Mouse (Mus musculus): ENCODE measurements around the gene Ptprm. TPM values are rescaled to one million over a fixed set of nuclear protein-coding genes. Genes with fewer than 3 reads are reported as not detected.
A peak's percentile ranks its signal among the peaks of the same experiment; 100 is the strongest.

The Ptprm gene
- polyA plus RNA-seq, 1 experiment = 20.1 TPM

GRCm38 (mm10) chr17:66736450-66736849 is 617.8 kb downstream of the Ptprm start:
- peak; percentile 47 for DNase-seq (ENCODE audit: low read depth)

DNA sequence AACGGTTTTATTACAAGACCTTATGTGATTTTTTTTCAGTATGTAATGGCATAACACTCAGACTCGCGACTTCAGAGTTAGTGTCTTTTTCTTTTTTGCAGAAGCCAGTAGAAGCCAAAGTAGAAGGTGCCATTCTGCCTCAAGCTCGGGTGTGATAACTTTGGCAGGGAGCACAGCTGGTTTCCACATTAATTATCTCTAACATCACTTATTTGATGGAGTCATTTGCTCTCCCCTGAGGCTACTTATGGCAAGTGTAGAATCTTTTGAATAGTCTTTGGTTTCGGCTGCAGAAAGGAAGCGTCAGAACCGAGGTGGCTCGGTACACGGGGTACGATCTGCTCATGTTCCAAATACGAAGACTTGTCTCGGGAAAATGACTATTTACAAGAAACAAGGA is 620.7 kb downstream of the Ptprm start:
- peak; percentile 62 for DNase-seq (ENCODE audit: low read depth)
- TF ChIP-seq CTCF (IDR thresholded peaks at IDR 0.05; ENCODE audit: borderline replicate concordance, extremely low read depth, insufficient read depth, insufficient read length) = no peak

More at GRCm38 (mm10) chr17:66736450-66736849, 617.8 kb downstream of the Ptprm start:
- no peak for TF ChIP-seq POLR2A (IDR thresholded peaks at IDR 0.05; ENCODE audit: borderline replicate concordance, extremely low read depth, insufficient read depth, insufficient read length, poor library complexity, severe bottlenecking)
- TF ChIP-seq CTCF (IDR thresholded peaks at IDR 0.05; ENCODE audit: borderline replicate concordance, extremely low read depth, insufficient read depth, insufficient read length) = no peak

GRCm38 (mm10) chr17:66729979-66730378 is 624.3 kb downstream of the Ptprm start:
- TF ChIP-seq POLR2A (IDR thresholded peaks at IDR 0.05; ENCODE audit: borderline replicate concordance, extremely low read depth, insufficient read depth, insufficient read length, poor library complexity, severe bottlenecking) (no peak), CTCF (IDR thresholded peaks at IDR 0.05; ENCODE audit: borderline replicate concordance, extremely low read depth, insufficient read depth, insufficient read length) (no peak)
- DNase-seq (ENCODE audit: low read depth) = no peak

- no peak for TF ChIP-seq CTCF (IDR thresholded peaks at IDR 0.05; ENCODE audit: borderline replicate concordance, extremely low read depth, insufficient read depth, insufficient read length)
- no peak for TF ChIP-seq POLR2A (IDR thresholded peaks at IDR 0.05; ENCODE audit: borderline replicate concordance, extremely low read depth, insufficient read depth, insufficient read length, poor library complexity, severe bottlenecking)
- DNase-seq (ENCODE audit: low read depth) = peak; percentile 83
These were observed 633.3 kb downstream of the Ptprm start for GRCm38 (mm10) chr17:66720992-66721351.

DNA sequence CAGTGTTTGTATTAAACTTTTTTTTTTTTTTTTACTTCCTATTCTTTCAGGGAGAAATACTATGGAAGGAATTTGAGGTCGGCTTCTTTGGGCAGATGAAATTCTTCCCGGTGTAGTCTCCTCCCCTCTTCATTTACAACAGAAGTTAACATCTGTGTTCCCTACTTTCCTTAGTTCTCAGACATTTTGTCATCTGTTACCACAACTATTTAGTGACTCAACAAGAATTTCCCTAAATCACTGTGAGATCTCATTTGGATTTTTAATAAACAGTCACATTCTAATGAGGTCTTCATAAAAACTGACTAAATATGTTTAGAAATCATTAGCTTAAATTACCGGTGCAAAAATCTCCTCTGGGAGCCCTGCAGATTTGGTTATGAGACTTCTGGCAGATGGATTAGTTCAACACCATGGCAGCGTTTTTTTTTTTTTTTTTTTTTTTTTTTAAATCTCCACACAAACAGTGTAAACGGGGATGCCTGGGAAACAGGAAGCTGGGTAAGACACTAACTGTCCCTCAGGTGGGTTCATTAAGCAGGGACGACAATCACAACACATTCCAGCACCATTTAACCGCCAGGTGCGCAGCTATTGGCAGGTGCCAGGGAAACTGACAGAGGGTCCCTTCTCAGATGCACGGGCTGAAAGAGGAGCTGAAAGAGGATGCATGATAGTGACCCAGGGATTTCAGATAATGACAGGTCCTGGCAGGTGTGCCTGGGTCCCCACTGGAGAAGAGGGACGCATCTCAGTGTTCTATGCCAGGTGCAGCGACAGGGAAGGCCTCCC is 633.9 kb downstream of the Ptprm start:
- DNase-seq (ENCODE audit: low read depth) = no peak
- TF ChIP-seq POLR2A (IDR thresholded peaks at IDR 0.05; ENCODE audit: borderline replicate concordance, extremely low read depth, insufficient read depth, insufficient read length, poor library complexity, severe bottlenecking) (no peak), CTCF (IDR thresholded peaks at IDR 0.05; ENCODE audit: borderline replicate concordance, extremely low read depth, insufficient read depth, insufficient read length) (no peak)

GRCm38 (mm10) chr17:66712456-66713205 is 641.6 kb downstream of the Ptprm start:
- no peak for DNase-seq (ENCODE audit: low read depth)

DNA sequence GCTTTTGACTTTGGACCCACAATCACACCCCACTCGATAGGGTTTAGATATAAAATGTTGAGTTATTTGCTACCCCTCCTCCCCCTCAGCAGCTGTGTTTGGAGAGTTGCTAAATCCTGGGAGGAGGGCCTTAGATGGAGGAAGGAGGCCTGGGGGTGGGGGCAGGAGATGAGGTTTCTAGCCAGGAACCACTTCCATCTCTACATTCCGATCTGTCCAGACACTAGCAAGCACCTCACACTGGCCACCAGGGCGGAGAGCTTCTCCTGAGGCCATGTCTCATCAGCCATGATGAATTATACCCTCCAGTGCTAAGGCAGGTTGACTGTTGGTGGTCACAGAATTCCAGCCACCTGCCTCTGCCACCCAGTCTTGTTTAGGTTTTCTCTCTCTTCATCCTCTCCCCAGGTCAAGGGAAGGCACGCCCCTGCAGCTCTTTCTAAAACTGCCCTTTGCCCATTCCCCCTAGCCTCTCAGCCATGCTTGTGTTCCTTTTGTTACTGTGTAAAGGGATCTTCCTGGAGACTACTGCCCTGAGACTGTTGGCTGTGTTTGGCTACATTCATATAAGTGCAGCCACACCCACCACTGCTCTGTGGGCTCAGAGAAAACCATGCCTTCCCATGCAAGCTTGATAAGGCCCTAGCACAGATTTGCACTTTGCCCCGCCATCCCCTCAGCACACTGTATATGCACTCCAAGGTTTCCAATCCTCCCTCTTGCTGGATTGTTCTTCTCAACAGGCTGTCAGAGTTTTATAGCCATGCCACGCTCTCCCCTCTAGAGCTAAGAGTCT is 642.8 kb downstream of the Ptprm start:
- TF ChIP-seq POLR2A (IDR thresholded peaks at IDR 0.05; ENCODE audit: borderline replicate concordance, extremely low read depth, insufficient read depth, insufficient read length, poor library complexity, severe bottlenecking) (no peak), CTCF (IDR thresholded peaks at IDR 0.05; ENCODE audit: borderline replicate concordance, extremely low read depth, insufficient read depth, insufficient read length) (no peak)
- no peak for DNase-seq (ENCODE audit: low read depth)

More at GRCm38 (mm10) chr17:66712456-66713205, 641.6 kb downstream of the Ptprm start:
- TF ChIP-seq CTCF (IDR thresholded peaks at IDR 0.05; ENCODE audit: borderline replicate concordance, extremely low read depth, insufficient read depth, insufficient read length) (no peak), POLR2A (IDR thresholded peaks at IDR 0.05; ENCODE audit: borderline replicate concordance, extremely low read depth, insufficient read depth, insufficient read length, poor library complexity, severe bottlenecking) (no peak)

DNA sequence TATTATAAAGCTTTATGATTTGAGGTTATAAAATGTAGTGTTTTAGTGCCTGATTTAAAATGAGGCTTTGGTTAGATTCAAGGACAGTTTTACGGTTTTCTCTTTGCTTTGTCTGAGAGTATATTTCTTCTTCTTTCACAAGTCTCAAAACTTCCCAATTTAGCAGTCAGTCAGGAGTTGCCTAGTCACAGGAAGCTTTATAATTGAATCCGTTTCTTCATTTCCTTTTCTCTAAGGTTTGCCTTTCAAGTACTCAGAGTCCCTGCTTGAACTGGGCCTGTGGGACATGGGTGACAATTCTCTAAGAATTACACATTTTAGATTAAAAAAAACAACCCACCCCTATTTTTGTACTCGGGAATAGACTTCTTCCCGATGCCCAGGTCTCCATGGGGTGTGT is 643.7 kb downstream of the Ptprm start:
- TF ChIP-seq POLR2A (IDR thresholded peaks at IDR 0.05; ENCODE audit: borderline replicate concordance, extremely low read depth, insufficient read depth, insufficient read length, poor library complexity, severe bottlenecking) (no peak), CTCF (IDR thresholded peaks at IDR 0.05; ENCODE audit: borderline replicate concordance, extremely low read depth, insufficient read depth, insufficient read length) (no peak)
- no peak for DNase-seq (ENCODE audit: low read depth)

- TF ChIP-seq POLR2A (IDR thresholded peaks at IDR 0.05; ENCODE audit: borderline replicate concordance, extremely low read depth, insufficient read depth, insufficient read length, poor library complexity, severe bottlenecking) (no peak), CTCF (IDR thresholded peaks at IDR 0.05; ENCODE audit: borderline replicate concordance, extremely low read depth, insufficient read depth, insufficient read length) (no peak)
These were observed 645.5 kb downstream of the Ptprm start for GRCm38 (mm10) chr17:66708748-66709147.

GRCm38 (mm10) chr17:66707684-66708083 is 646.6 kb downstream of the Ptprm start:
- no peak for DNase-seq (ENCODE audit: low read depth)
- no peak for TF ChIP-seq POLR2A (IDR thresholded peaks at IDR 0.05; ENCODE audit: borderline replicate concordance, extremely low read depth, insufficient read depth, insufficient read length, poor library complexity, severe bottlenecking)
- TF ChIP-seq CTCF (IDR thresholded peaks at IDR 0.05; ENCODE audit: borderline replicate concordance, extremely low read depth, insufficient read depth, insufficient read length) = no peak

More at GRCm38 (mm10) chr17:66708748-66709147, 645.5 kb downstream of the Ptprm start:
- DNase-seq (ENCODE audit: low read depth) = no peak

Measured in brain, embryonic 14.5 days (tissue).